Mouse (Mus musculus): ENCODE results near the gene Wfdc15b.

DNA sequence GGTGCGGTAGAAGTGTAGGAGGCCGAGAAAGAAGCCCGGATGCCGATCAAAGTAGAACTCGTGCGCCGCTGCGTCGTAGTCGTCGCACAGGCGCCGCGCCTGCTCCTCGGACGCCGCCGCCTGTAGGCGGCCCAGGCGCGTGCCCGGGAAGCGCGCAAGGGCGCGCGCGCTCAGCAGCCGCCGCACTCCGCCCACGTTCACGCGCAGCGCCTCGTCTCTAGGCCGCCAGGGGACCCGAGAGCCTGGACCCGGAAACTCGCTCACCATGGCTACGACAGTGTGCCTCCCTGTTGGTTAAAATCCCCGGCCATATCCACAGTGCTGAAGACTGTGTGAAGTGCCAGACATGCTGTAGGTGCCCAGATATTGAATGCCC lies 52.9 kb downstream of the Wfdc15b start:
- TF ChIP-seq CTCF (IDR thresholded peaks at IDR 0.05; ENCODE audit: insufficient read depth, low read length) (no peak), POLR2A (IDR thresholded peaks at IDR 0.05; ENCODE audit: borderline replicate concordance, extremely low read depth, low read depth, low read length) (no peak)
